Mouse (Mus musculus): ENCODE results near the gene Psg16. TPM values are rescaled to one million over a fixed set of nuclear protein-coding genes. Genes with fewer than 3 reads are reported as not detected.
"Not testable (repeated sequence)": the region's sequence is repeated elsewhere in the genome, so short reads cannot be mapped to it uniquely, and the experiment has no call there.

Gene Psg16
- polyA plus RNA-seq, 1 experiment from 2014 or later: 0.36 TPM

DNA sequence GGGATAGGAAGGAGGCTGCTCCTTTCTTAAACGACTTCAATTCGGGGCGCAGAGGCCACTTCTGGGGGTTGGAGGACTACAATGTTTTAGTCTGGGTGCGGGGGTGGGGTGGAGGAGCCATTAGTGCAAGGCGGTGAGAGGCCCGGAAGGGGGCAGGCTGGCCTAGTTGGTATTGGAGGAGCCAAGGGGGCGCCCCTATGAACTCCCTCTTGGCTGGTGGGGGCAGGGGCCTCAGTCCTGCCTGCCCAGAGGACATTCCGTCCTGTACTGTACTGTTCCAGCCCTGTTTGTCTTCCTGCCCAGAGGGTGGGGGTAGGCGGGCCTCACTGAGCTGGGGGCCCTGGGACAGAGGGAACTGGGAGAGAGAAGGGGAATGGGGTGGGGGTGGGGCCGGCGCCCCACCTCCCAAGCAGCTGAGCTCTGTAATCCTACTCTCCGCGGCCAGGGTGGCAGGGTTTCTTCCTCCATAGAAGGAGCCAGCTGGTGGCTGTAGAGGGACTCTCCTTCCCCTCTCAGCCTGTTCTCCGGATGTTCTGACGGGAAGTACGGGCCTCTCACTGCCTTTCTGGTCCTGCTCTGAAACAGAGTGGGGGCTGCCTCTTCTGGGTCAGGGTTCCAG lies 15.7 kb upstream of the Psg16 start:
- 0 out of 2 replicates have a peak, but pooled peaks cover 5% of the 10 kb centered on the region for H3K9me3 ChIP-seq (replicated peaks)
- H3K4me3 ChIP-seq: no peak overlapping the region
- H3K9ac ChIP-seq: peak overlapping the region; percentile 39; the same call in 1 of the 2 replicates
- H3K36me3 ChIP-seq: no peaks in the 10 kb centered on the region
- H3K27ac ChIP-seq: peak overlapping the region; percentile 84
- 4% methylated on average over 16 of the region's 16 CpGs for WGBS
- peaks cover 44% of the 10 kb centered on the region for H3K27me3 ChIP-seq
- peaks cover 59% of the 10 kb centered on the region for H3K4me1 ChIP-seq
- H3K4me2 ChIP-seq (replicated peaks): peak overlapping the region; percentile 29
- ATAC-seq (ENCODE audit: low FRiP score): peak; percentile 44

GRCm38 (mm10) chr7:17058816-17059462 lies 14.9 kb upstream of the Psg16 start:
- H3K27ac ChIP-seq: peak overlapping the region; percentile 84
- no peak overlapping the region for H3K4me2 ChIP-seq (replicated peaks)
- ATAC-seq (ENCODE audit: low FRiP score): 0 out of 2 replicates have a peak, but pooled peaks have one; percentile 11
- no peak overlapping the region for H3K4me3 ChIP-seq
- no peaks in the 10 kb centered on the region for H3K36me3 ChIP-seq
- H3K9me3 ChIP-seq (replicated peaks): no peaks in the 10 kb centered on the region
- peaks cover 59% of the 10 kb centered on the region for H3K4me1 ChIP-seq
- H3K27me3 ChIP-seq: peaks cover 50% of the 10 kb centered on the region
- H3K9ac ChIP-seq: no peak overlapping the region
- 62% methylated on average over 8 of the region's 8 CpGs for WGBS

- Histone ChIP-seq H3K9ac (no peak overlapping the region), H3K9me3 (replicated peaks) (no peaks in the 10 kb centered on the region), H3K4me1 (peaks cover 59% of the 10 kb centered on the region), H3K27ac (peak overlapping the region; percentile 55; the same call in 1 of the 2 replicates), H3K4me2 (replicated peaks) (peak overlapping the region; percentile 62; the same call in 1 of the 2 replicates), H3K4me3 (no peak overlapping the region), H3K27me3 (peaks cover 50% of the 10 kb centered on the region), H3K36me3 (no peaks in the 10 kb centered on the region)
- no peak for ATAC-seq (ENCODE audit: low FRiP score)
- WGBS: 86% methylated on average over 3 of the region's 3 CpGs
Measured at GRCm38 (mm10) chr7:17059463-17059844, 14.4 kb upstream of the Psg16 start.

DNA sequence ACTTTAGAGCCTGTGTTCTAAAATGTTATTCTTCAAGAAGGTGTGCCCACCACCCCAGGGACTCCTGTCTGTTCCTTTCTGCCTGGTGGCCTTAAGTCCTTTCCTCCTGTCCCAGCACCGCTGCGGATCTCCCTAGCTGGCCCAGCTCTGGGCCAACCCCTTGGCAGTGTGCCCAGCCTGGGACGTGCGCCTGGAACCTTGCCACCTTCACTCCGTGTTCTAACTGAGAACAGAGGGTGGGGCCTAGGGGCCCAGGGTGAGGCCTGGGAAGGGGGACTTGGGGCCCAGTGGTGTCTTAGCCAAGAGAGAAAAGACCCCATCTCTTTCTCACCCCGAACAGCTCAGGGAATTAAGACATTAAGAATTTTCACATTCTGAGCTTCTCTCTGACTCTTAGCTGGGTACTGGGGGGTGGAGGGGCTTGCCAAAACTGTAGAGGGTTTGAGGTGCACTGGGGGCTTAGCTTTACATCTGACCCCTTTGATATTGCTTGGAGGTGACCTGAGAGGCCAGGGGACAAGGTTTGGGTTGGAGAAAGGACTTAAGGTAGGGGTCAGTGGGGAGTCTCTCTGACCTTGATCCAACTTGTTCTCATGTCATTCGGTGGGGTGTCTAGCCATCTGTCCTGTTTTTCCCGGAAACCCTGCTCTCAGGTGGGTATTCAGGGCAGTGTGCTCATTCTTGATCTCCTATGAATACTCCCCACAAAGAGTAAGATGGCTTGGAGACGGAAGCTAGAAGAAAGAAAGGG lies 13.6 kb upstream of the Psg16 start:
- Histone ChIP-seq H3K4me2 (replicated peaks) (peak overlapping the region; percentile 62; the same call in 1 of the 2 replicates), H3K4me1 (peaks cover 59% of the 10 kb centered on the region), H3K4me3 (no peak overlapping the region), H3K27me3 (peaks cover 50% of the 10 kb centered on the region), H3K9ac (no peak overlapping the region), H3K9me3 (replicated peaks) (no peaks in the 10 kb centered on the region), H3K36me3 (no peaks in the 10 kb centered on the region), H3K27ac (peak overlapping the region; percentile 55; the same call in 1 of the 2 replicates)
- peak; percentile 45 for ATAC-seq (ENCODE audit: low FRiP score)
- 37% methylated on average over 9 of the region's 9 CpGs for WGBS

DNA sequence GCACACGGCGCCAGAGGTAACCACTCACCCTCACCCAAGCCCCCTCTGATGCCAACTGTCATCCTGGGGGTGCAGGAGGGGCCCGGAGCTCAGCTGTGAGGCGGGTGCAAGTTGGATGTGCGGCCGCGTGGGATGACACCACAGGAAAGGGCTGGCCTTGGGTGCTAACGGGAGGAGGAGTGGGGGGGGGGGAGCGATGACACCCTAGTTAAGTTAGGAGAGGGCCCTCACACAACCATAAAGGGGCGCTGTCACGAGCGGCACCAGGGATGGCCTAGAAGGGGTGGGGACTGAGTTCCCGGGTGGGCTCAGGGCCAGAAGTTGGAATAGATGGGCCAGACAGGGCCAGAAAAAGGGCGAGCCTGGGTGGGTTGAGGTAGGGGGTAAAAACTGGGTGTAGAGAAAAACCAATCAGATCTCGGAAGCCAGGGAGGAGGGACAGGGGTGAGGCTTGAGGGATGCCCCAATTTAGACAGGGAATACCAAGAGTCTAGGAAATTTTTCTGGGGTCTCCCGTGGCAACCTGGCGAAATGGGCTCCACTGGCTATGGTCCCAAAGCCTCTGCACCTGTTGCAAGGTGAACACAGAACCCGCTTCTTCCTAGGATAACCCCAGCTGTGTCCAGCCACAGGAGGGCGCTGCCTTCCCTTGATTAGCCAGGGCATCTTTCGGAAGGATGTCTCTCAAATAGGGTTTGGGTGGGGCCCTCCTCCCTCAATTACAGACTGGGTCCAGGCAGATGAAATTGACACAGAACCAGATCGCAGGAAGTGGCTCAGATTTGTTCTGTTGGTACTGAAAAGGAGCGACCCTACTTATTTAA lies 12.8 kb upstream of the Psg16 start:
- no peak overlapping the region for H3K4me3 ChIP-seq
- ATAC-seq (ENCODE audit: low FRiP score): no peak
- H3K9ac ChIP-seq: no peak overlapping the region
- H3K27me3 ChIP-seq: peaks cover 44% of the 10 kb centered on the region
- no peak overlapping the region for H3K27ac ChIP-seq
- H3K4me2 ChIP-seq (replicated peaks): peak overlapping the region; percentile 62
- WGBS: 83% methylated on average over 22 of the region's 22 CpGs
- peaks cover 57% of the 10 kb centered on the region for H3K4me1 ChIP-seq
- H3K9me3 ChIP-seq (replicated peaks): no peaks in the 10 kb centered on the region
- H3K36me3 ChIP-seq: no peaks in the 10 kb centered on the region

DNA sequence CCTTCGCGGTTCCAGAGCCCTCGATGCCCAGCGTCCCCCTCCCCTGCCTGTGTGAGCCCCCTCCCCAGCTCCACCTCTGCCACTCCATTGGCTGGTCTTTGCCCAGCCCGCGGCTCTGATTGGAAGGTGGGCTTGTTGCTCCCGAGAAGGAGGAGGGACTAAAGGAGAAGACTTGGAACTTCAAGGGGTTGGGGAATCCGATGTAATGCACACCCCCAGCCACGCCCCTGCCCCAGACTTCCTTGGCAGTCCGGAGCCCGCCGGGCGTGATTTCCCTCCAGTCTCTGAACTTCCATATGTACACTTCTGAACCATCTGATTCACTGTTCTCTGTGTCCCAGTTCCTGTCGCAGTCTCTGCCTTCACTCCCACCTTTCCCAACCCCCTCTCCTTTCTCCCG lies 11.5 kb upstream of the Psg16 start, which contains the start of gene Hif3a:
Gene Hif3a (minus strand): TSS at position 39 of the 400 bp plus-strand sequence.
- ATAC-seq (ENCODE audit: low FRiP score): peak; percentile 71
- Histone ChIP-seq H3K4me2 (replicated peaks) (peak within 1 kb of the TSS; percentile 62), H3K27me3 (peaks cover 36% of the 10 kb centered on the region), H3K27ac (0 out of 2 replicates have a peak within 1 kb of the TSS, but pooled peaks have one; percentile 4), H3K9me3 (replicated peaks) (no peaks in the 10 kb centered on the region), H3K36me3 (no peaks in the 10 kb centered on the region), H3K4me3 (peak within 1 kb of the TSS; percentile 40), H3K4me1 (peaks cover 49% of the 10 kb centered on the region), H3K9ac (peak within 1 kb of the TSS; percentile 62)
- under 1% methylated on average over 15 of the region's 15 CpGs for WGBS

- peak; percentile 21 for ATAC-seq (ENCODE audit: low FRiP score)
- no peaks in the 10 kb centered on the region for H3K9me3 ChIP-seq (replicated peaks)
- WGBS: 22% methylated on average over 11 of the region's 11 CpGs
- 0 out of 2 replicates have a peak overlapping the region, but pooled peaks have one; percentile 4 for H3K27ac ChIP-seq
- peaks cover 37% of the 10 kb centered on the region for H3K27me3 ChIP-seq
- no peaks in the 10 kb centered on the region for H3K36me3 ChIP-seq
- peak overlapping the region; percentile 62 for H3K9ac ChIP-seq
- H3K4me3 ChIP-seq: peak overlapping the region; percentile 40
- H3K4me1 ChIP-seq: peaks cover 46% of the 10 kb centered on the region
- H3K4me2 ChIP-seq (replicated peaks): peak overlapping the region; percentile 62
Measured at GRCm38 (mm10) chr7:17062845-17063244, 11.0 kb upstream of the Psg16 start.

DNA sequence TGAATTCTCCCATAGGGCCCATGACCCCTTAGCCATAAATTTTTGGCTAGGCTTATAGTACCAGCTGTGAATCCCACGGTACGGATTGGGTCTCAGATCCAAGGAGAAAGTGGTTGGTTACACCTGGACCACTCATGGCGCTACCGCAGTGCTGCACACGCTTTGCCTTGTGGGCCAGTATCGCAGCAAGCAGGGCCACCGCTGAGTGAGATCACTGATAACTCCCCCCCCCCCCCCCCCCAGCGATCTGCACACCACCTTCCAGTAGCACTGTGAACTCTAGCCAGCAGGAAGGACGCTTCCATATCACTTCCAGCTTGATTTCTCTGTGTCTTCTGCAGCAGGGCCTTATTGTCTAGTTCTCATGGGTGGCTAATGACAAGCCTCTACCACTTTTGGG lies 8.2 kb upstream of the Psg16 start:
- Histone ChIP-seq H3K4me3 (no peak overlapping the region), H3K36me3 (no peaks in the 10 kb centered on the region), H3K27me3 (peaks cover 33% of the 10 kb centered on the region), H3K4me1 (peaks cover 18% of the 10 kb centered on the region), H3K9me3 (replicated peaks) (no peaks in the 10 kb centered on the region), H3K9ac (no peak overlapping the region), H3K27ac (no peak overlapping the region), H3K4me2 (replicated peaks) (no peak overlapping the region)
- no peak for ATAC-seq (ENCODE audit: low FRiP score)
- WGBS: 94% methylated on average over 8 of the region's 9 CpGs

DNA sequence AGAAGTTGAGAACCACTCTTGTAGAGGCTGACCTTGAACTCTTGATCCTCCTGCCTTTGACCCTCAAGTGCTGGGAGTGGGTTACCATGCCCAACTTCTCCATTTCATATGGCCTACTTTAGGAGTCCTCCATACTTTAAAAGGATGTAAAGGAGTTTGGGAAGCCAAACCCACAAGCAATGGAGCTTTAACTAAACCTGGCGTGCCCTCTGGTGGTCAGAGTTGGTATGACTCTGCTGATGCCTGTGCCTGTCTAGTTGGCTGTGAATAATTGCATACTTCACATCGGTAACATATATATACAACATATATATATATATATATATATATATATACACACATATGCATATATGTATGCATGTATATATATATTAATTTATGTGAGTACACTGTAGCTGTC lies 7.4 kb upstream of the Psg16 start:
- no peak overlapping the region for H3K9ac ChIP-seq
- no peak overlapping the region for H3K27ac ChIP-seq
- H3K4me1 ChIP-seq: peaks cover 11% of the 10 kb centered on the region
- no peaks in the 10 kb centered on the region for H3K9me3 ChIP-seq (replicated peaks)
- no peak for ATAC-seq (ENCODE audit: low FRiP score)
- 15% methylated on average over 2 of the region's 2 CpGs for WGBS
- H3K27me3 ChIP-seq: peaks cover 25% of the 10 kb centered on the region
- no peak overlapping the region for H3K4me3 ChIP-seq
- no peak overlapping the region for H3K4me2 ChIP-seq (replicated peaks)
- no peaks in the 10 kb centered on the region for H3K36me3 ChIP-seq

- Histone ChIP-seq H3K27ac (no peak overlapping the region), H3K4me3 (no peak overlapping the region), H3K9ac (no peak overlapping the region), H3K4me1 (peaks cover 9% of the 10 kb centered on the region), H3K4me2 (replicated peaks) (no peak overlapping the region), H3K27me3 (peaks cover 19% of the 10 kb centered on the region), H3K9me3 (replicated peaks) (no peaks in the 10 kb centered on the region), H3K36me3 (no peaks in the 10 kb centered on the region)
- ATAC-seq (ENCODE audit: low FRiP score): no peak
Measured at GRCm38 (mm10) chr7:17067000-17067399, 6.8 kb upstream of the Psg16 start.

- peaks cover 13% of the 10 kb centered on the region for H3K27me3 ChIP-seq
- H3K4me3 ChIP-seq; H3K9ac ChIP-seq; H3K4me2 ChIP-seq (replicated peaks); H3K9me3 ChIP-seq (replicated peaks); ATAC-seq (ENCODE audit: low FRiP score); H3K27ac ChIP-seq; H3K36me3 ChIP-seq; H3K4me1 ChIP-seq: not testable (repeated sequence)
- WGBS: 74% methylated on average over 5 of the region's 5 CpGs
Measured at GRCm38 (mm10) chr7:17067651-17068050, 6.2 kb upstream of the Psg16 start.
